Mouse (Mus musculus): ENCODE measurements around the gene Myo1a. TPM values are rescaled to one million over a fixed set of nuclear protein-coding genes. Genes with fewer than 3 reads are reported as not detected.
"Not testable (repeated sequence)": the region's sequence is repeated elsewhere in the genome, so short reads cannot be mapped to it uniquely, and the experiment has no call there.

Myo1a gene
- total RNA-seq, 2 experiments from 2014 or later, result 0.08 TPM; not detected in 1

GRCm38 (mm10) chr10:127759181-127760110 is 54.5 kb downstream of the Myo1a start, which contains the start of the genes Rdh1 and Rdh16f1:
Gene Rdh1, plus strand, starts transcription at chr10:127759721.
Gene Rdh16f1, plus strand, starts transcription at chr10:127759787.
- no peak for DNase-seq

DNA sequence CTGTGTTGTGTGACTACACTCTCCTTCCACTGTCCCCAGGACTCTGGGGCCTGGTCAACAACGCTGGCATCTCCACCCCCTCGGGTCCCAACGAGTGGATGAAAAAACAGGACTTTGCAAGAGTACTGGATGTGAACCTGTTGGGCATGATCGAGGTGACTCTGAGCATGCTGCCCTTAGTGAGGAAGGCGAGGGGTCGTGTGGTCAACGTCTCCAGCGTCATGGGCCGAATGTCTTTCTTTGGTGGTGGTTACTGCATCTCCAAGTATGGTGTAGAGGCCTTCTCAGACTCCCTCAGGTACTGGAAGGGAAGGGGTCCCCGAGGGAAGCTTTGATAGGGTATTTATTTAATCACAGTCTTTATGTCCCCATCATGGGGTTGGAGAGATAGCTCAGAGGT is 58.0 kb downstream of the Myo1a start:
- DNase-seq, result not testable (repeated sequence)

GRCm38 (mm10) chr10:127763914-127764680 is 59.1 kb downstream of the Myo1a start:
- DNase-seq, result no peak

DNA sequence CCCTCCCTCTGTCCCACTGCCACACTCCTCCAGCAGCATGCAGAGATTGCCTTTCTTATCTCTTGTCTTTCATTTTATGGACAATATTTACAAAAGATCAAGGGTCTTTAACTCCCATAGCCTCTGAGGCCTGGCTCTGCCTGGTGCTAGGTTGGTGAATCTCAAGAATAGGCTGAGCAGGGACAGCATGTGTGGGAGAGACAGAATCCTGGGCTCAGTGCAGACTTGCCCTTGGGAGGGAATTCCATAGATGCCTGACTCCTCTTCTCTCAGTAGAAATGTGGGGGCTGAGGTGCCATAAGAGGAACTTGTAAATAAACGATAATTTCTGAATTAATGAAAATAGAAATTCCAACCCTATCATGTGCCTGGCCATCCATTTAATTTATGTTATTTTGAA is 61.6 kb downstream of the Myo1a start:
- DNase-seq, result no peak

Other genes starting within 250 kb of the Myo1a start
- under 1 TPM; 0.37 to 0.54 TPM for gene Stac3, start 203.5 kb upstream of the Myo1a start, total RNA-seq (2021)
- 10 to 100 TPM; 23.9 to 27.0 TPM for gene Ndufa4l2, start 190.2 kb upstream of the Myo1a start, total RNA-seq (2021)
- 10 to 100 TPM; 39.3 to 44.7 TPM for gene Shmt2, start 182.7 kb upstream of the Myo1a start, total RNA-seq (2021)
- under 1 TPM; 0.35 to 0.39 TPM for gene Nxph4, start 170.6 kb upstream of the Myo1a start, total RNA-seq (2021)
- 10 to 100 TPM; 65.2 to 69.7 TPM for gene Lrp1, start 84.0 kb upstream of the Myo1a start, total RNA-seq (2021)
- gene Stat6, start 62.2 kb upstream of the Myo1a start, total RNA-seq (2021), result 10 to 100 TPM; 45.2 to 45.7 TPM
- 1 to 10 TPM; 3.6 to 3.8 TPM for gene Nemp1, start 38.3 kb upstream of the Myo1a start, total RNA-seq (2021)
- 1 to 10 TPM; 4.8 to 5.3 TPM for gene Nab2, start 36.6 kb upstream of the Myo1a start, total RNA-seq (2021)
- gene Tac2, start 19.3 kb downstream of the Myo1a start, total RNA-seq (2021), result not detected
- gene Zbtb39, start 34.4 kb downstream of the Myo1a start, total RNA-seq (2021), result 1 to 10 TPM; 6.8 to 7.6 TPM
- gene Gpr182, start 46.6 kb downstream of the Myo1a start, total RNA-seq (2021), result 1 to 10 TPM; 3.3 to 3.5 TPM
- under 1 TPM; 0.07 to 0.10 TPM for gene Rdh1, start 54.6 kb downstream of the Myo1a start, total RNA-seq (2021)
- gene Rdh16f1, start 54.6 kb downstream of the Myo1a start, total RNA-seq (2021), result under 1 TPM in 1 of 2 experiments, not detected in 1; 0.10 TPM
- not detected for gene Rdh9, start 71.2 kb downstream of the Myo1a start, total RNA-seq (2021)
- gene Rdh16, start 96.0 kb downstream of the Myo1a start, total RNA-seq (2021), result under 1 TPM in 1 of 2 experiments, not detected in 1; 0.10 TPM
- not detected for gene Rdh19, start 144.8 kb downstream of the Myo1a start, total RNA-seq (2021)
- gene Rdh16f2, start 161.3 kb downstream of the Myo1a start, total RNA-seq (2021), result not detected
- gene Rdh7, start 183.6 kb downstream of the Myo1a start, total RNA-seq (2021), result not detected
- not detected for gene Sdr9c7, start 193.3 kb downstream of the Myo1a start, total RNA-seq (2021)